Mouse (Mus musculus): ENCODE data around the gene Rps24.

- TF ChIP-seq CTCF (IDR thresholded peaks at IDR 0.05; ENCODE audit: low read depth, low read length) (no peak), POLR2A (IDR thresholded peaks at IDR 0.05; ENCODE audit: borderline replicate concordance, low read depth, low read length) (no peak)
Observed at GRCm38 (mm10) chr14:24542901-24543300, 56.0 kb downstream of the Rps24 start.

Data from bone marrow macrophage, adult 2 months (primary cell).